Mouse (Mus musculus): ENCODE measurements at regions not wholly inside any gene's neighbourhood (a gene's known extent, or its start where the extent isn't known, plus 50 kb on each side); places are given as distances from the start of the nearest gene placed in this dataset.

DNA sequence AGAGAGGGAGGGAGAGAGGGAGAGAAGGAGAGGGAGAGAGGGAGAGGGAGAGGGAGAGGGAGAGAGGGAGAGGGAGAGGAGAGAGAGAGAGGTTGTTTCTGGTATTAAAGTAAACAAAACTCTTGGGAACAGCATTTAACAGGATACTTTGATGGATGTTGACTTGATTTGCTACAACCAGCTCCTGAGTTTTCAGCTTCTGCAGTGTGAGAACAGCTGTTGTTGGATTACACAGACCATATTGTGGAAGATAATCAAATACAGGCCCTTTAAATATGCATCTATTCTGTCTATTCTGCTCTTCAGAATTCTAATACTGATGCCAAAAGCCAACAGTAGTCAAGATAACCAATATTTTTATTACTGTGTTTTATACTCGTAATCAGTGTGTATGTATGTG, 64.4 kb upstream of the Bmper start:
- no peak overlapping the region for H3K9ac ChIP-seq (ENCODE audit: low read depth, low read length)
- no peak overlapping the region for H3K4me2 ChIP-seq (ENCODE audit: low read length)
- WGBS: 62% methylated on average over 1 of the region's 1 CpGs
- ATAC-seq (replicated peaks; ENCODE audit: low FRiP score, low read depth): no peak
- no peak overlapping the region for H3K4me3 ChIP-seq (replicated peaks; ENCODE audit: low read depth, low read length)
- no peaks in the 10 kb centered on the region for H3K4me1 ChIP-seq (replicated peaks; ENCODE audit: insufficient read depth, low read length)
- no peaks in the 10 kb centered on the region for H3K27me3 ChIP-seq (ENCODE audit: insufficient read depth, low read length)
- no peaks in the 10 kb centered on the region for H3K36me3 ChIP-seq (ENCODE audit: insufficient read depth, low read length)
- TF ChIP-seq CTCF (IDR thresholded peaks at IDR 0.05; ENCODE audit: low read depth): no peak
- no peak overlapping the region for H3K27ac ChIP-seq
- peak; percentile 17 for DNase-seq (ENCODE audit: low spot score)
- no peaks in the 10 kb centered on the region for H3K9me3 ChIP-seq (replicated peaks; ENCODE audit: low read length)

GRCm38 (mm10) chr9:23161346-23161745, 61.5 kb upstream of the Bmper start:
- TF ChIP-seq CTCF (IDR thresholded peaks at IDR 0.05; ENCODE audit: low read depth): no peak
- no peak for ATAC-seq (replicated peaks; ENCODE audit: low FRiP score, low read depth)
- DNase-seq (ENCODE audit: low spot score): no peak
- no peaks in the 10 kb centered on the region for H3K9me3 ChIP-seq (replicated peaks; ENCODE audit: low read length)
- H3K27me3 ChIP-seq (ENCODE audit: insufficient read depth, low read length): no peaks in the 10 kb centered on the region
- WGBS: 79% methylated on average over 7 of the region's 7 CpGs
- H3K36me3 ChIP-seq (ENCODE audit: insufficient read depth, low read length): no peaks in the 10 kb centered on the region
- H3K4me3 ChIP-seq (replicated peaks; ENCODE audit: low read depth, low read length): no peak overlapping the region
- H3K27ac ChIP-seq: no peak overlapping the region
- H3K4me2 ChIP-seq (ENCODE audit: low read length): no peak overlapping the region
- H3K4me1 ChIP-seq (replicated peaks; ENCODE audit: insufficient read depth, low read length): no peaks in the 10 kb centered on the region
- no peak overlapping the region for H3K9ac ChIP-seq (ENCODE audit: low read depth, low read length)

GRCm38 (mm10) chr9:23167056-23167591, 55.8 kb upstream of the Bmper start:
- DNase-seq (ENCODE audit: low spot score): no peak
- Histone ChIP-seq H3K9ac (ENCODE audit: low read depth, low read length) (no peak overlapping the region), H3K27me3 (ENCODE audit: insufficient read depth, low read length) (no peaks in the 10 kb centered on the region), H3K4me2 (ENCODE audit: low read length) (no peak overlapping the region), H3K9me3 (replicated peaks; ENCODE audit: low read length) (no peaks in the 10 kb centered on the region), H3K4me1 (replicated peaks; ENCODE audit: insufficient read depth, low read length) (no peaks in the 10 kb centered on the region), H3K36me3 (ENCODE audit: insufficient read depth, low read length) (no peaks in the 10 kb centered on the region), H3K27ac (no peak overlapping the region), H3K4me3 (replicated peaks; ENCODE audit: low read depth, low read length) (no peak overlapping the region)
- 54% methylated on average over 2 of the region's 2 CpGs for WGBS
- ATAC-seq (replicated peaks; ENCODE audit: low FRiP score, low read depth): no peak
- no peak for TF ChIP-seq CTCF (IDR thresholded peaks at IDR 0.05; ENCODE audit: low read depth)

DNA sequence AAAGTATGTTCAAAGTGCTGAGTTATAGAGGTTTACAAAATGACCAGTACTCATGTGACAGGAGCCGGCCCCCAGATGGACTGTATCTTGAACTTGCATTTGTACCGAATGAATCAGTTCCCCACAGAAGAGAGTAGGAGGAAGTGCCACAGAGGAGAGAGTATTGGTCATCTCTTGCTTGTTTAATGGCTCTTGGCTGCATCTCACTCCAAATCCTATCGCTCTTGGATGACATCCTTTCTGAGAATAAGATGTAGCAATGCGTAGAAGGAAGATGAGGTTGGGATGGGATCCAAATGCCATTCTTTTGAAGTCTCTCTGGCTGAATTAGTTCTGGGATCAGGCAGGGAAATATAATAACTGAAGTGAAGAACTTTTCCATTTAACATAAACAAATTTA, 55.2 kb upstream of the Bmper start:
- Histone ChIP-seq H3K9me3 (replicated peaks; ENCODE audit: low read length) (no peaks in the 10 kb centered on the region), H3K4me1 (replicated peaks; ENCODE audit: insufficient read depth, low read length) (no peaks in the 10 kb centered on the region), H3K27me3 (ENCODE audit: insufficient read depth, low read length) (no peaks in the 10 kb centered on the region), H3K4me2 (ENCODE audit: low read length) (no peak overlapping the region), H3K9ac (ENCODE audit: low read depth, low read length) (no peak overlapping the region), H3K36me3 (ENCODE audit: insufficient read depth, low read length) (no peaks in the 10 kb centered on the region), H3K4me3 (replicated peaks; ENCODE audit: low read depth, low read length) (no peak overlapping the region), H3K27ac (no peak overlapping the region)
- WGBS: 68% methylated on average over 4 of the region's 4 CpGs
- ATAC-seq (replicated peaks; ENCODE audit: low FRiP score, low read depth) (no peak), DNase-seq (ENCODE audit: low spot score) (peak; percentile 58)
- no peak for TF ChIP-seq CTCF (IDR thresholded peaks at IDR 0.05; ENCODE audit: low read depth)

- Histone ChIP-seq H3K4me1 (replicated peaks; ENCODE audit: insufficient read depth, low read length) (no peaks in the 10 kb centered on the region), H3K27ac (no peak overlapping the region), H3K36me3 (ENCODE audit: insufficient read depth, low read length) (no peaks in the 10 kb centered on the region), H3K9ac (ENCODE audit: low read depth, low read length) (no peak overlapping the region), H3K4me2 (ENCODE audit: low read length) (no peak overlapping the region), H3K9me3 (replicated peaks; ENCODE audit: low read length) (no peaks in the 10 kb centered on the region), H3K4me3 (replicated peaks; ENCODE audit: low read depth, low read length) (no peak overlapping the region), H3K27me3 (ENCODE audit: insufficient read depth, low read length) (no peaks in the 10 kb centered on the region)
- WGBS: 56% methylated on average over 4 of the region's 4 CpGs
- TF ChIP-seq CTCF (IDR thresholded peaks at IDR 0.05; ENCODE audit: low read depth): no peak
- ATAC-seq (replicated peaks; ENCODE audit: low FRiP score, low read depth) (no peak), DNase-seq (ENCODE audit: low spot score) (no peak)
Measured at GRCm38 (mm10) chr9:23168149-23168548, 54.7 kb upstream of the Bmper start.

- WGBS: 100% methylated on average over 1 of the region's 1 CpGs
- no peaks in the 10 kb centered on the region for H3K9me3 ChIP-seq (replicated peaks; ENCODE audit: low read length)
- no peak overlapping the region for H3K4me3 ChIP-seq (replicated peaks; ENCODE audit: low read depth, low read length)
- no peak for ATAC-seq (replicated peaks; ENCODE audit: low FRiP score, low read depth)
- no peak overlapping the region for H3K4me2 ChIP-seq (ENCODE audit: low read length)
- no peaks in the 10 kb centered on the region for H3K27me3 ChIP-seq (ENCODE audit: insufficient read depth, low read length)
- no peaks in the 10 kb centered on the region for H3K36me3 ChIP-seq (ENCODE audit: insufficient read depth, low read length)
- H3K27ac ChIP-seq: no peak overlapping the region
- no peak for TF ChIP-seq CTCF (IDR thresholded peaks at IDR 0.05; ENCODE audit: low read depth)
- H3K4me1 ChIP-seq (replicated peaks; ENCODE audit: insufficient read depth, low read length): no peaks in the 10 kb centered on the region
- H3K9ac ChIP-seq (ENCODE audit: low read depth, low read length): no peak overlapping the region
- DNase-seq (ENCODE audit: low spot score): no peak
Measured at GRCm38 (mm10) chr9:23171361-23171760, 51.5 kb upstream of the Bmper start.

Measured in kidney, postnatal 0 days (tissue).